Mouse (Mus musculus) T-helper 17 cell (primary cell): ENCODE results near the gene Gm10521.

Source experiments
- in situ Hi-C, 2 experiments: fragments of 300-600 bp; cut with MboI, MseI; formaldehyde crosslinking; loops; 1 replicate in 1 of 2; 2 replicates in 1 of 2; pipeline ENCODE4 v1.15.1; 2025; ENCODE audit warnings: high pct_unique_total_duplicates in 2 of 2

Gm10521 gene

GRCm38 (mm10) chr1:171946447-171946995, 51.1 kb downstream of the Gm10521 start:
- in situ Hi-C loops = no loop called here
